Mouse (Mus musculus): ENCODE measurements around the gene Vwa2. TPM values are rescaled to one million over a fixed set of nuclear protein-coding genes. Genes with fewer than 3 reads are reported as not detected.

The Vwa2 gene
- polyA plus RNA-seq (2015; fragmentation: Nextera tagmentation; extraction: Ambion mirVana): 4.3 and 4.8 TPM in 2 replicates

DNA sequence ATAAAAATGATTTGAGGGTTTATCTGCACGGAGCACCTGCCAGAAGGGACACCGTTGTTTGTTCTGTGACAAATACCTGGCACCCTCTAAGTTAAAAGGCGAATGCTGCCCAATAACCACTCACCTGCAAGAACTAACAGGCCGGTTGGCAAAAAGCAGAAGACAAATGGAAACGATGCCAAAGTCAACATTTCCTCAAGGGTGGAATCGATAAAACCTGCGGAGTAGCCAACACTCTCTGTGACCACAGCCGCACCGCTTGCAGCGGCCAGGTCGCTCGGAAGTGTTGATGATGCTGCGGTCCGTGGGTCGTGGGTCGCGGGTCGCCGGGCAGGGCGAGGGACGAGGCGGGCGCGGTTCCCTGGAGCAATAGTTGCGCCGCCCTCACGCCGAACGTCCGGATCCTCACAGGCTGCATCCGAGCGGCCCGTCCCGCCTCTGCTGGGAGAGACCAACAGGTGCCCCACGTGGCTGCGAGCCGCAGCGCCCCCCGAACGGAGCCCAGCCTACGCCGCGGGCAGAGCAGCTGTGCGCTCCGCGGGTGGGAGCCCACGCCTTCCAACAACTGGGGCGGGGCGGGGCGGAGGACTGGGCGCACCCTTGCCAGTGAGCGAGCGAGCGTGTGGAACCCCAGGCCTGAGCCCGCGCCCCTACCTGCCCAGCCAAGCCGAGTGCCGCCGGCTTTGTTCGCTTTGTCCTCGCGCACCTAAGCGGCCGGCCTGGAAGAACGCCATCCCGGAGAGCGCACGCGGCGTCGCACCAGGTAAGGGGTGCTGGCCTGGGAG lies at the start of gene Vwa2:
Gene Vwa2, plus strand, starts transcription at position 434 of the 785 bp plus-strand sequence.
- Histone ChIP-seq H3K36me3 (no peaks in the 10 kb centered on the region), H3K27ac (no peak within 1 kb of the TSS), H3K4me3 (peak within 1 kb of the TSS; percentile 48), H3K27me3 (peaks cover 59% of the 10 kb centered on the region), H3K9me3 (no peaks in the 10 kb centered on the region), H3K4me1 (peaks cover 27% of the 10 kb centered on the region), H3K4me2 (peak within 1 kb of the TSS; percentile 98), H3K9ac (no peak within 1 kb of the TSS; the same call in 1 of the 2 replicates)
- 2% methylated on average over 70 of the region's 71 CpGs for WGBS
- ATAC-seq (ENCODE audit: insufficient number of reproducible peaks, low FRiP score, low TSS enrichment, low read depth): peak; percentile 57; the same call in 1 of the 2 replicates

DNA sequence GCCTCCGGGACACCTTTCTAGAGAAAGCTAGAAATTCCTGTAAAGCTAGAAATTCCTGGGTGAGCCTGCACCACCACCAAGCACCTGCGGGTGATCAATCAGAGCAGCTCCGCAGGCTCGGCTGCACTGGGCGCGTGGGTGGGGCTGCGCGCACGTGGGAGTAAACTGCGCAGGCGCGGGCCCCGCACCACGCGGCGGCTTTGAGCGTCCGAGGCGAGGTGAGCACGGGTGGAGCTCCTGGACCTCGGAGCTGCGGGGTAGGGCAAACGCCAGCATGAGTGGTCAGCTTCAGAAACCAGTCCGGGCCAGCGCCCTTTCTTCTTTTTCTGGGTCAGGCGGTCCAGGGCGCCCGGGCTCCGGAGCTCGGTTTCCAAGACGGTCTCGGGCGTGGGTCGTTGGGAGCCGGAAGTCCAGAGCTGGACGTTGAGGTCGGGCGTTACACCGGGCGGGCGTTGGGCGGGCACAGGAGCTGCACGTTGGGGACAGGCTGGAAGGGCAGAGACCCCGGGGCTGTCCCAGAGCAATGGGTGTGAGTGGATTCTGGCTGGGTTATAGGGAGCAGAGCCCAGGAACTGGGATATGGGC lies 47.9 kb upstream of the Vwa2 start, which contains the start of gene Tdrd1:
Gene Tdrd1, plus strand, starts transcription at position 163 of the 585 bp plus-strand sequence.
- H3K9me3 ChIP-seq: no peaks in the 10 kb centered on the region
- no peak within 1 kb of the TSS for H3K9ac ChIP-seq
- peaks cover 10% of the 10 kb centered on the region for H3K4me1 ChIP-seq
- H3K27me3 ChIP-seq: no peaks in the 10 kb centered on the region
- 54% methylated on average over 44 of the region's 44 CpGs for WGBS
- peak within 1 kb of the TSS; percentile 5; the same call in 1 of the 2 replicates for H3K27ac ChIP-seq
- peak within 1 kb of the TSS; percentile 41 for H3K4me2 ChIP-seq
- ATAC-seq (ENCODE audit: insufficient number of reproducible peaks, low FRiP score, low TSS enrichment, low read depth): no peak
- H3K36me3 ChIP-seq: no peaks in the 10 kb centered on the region
- peak within 1 kb of the TSS; percentile 15; the same call in 1 of the 2 replicates for H3K4me3 ChIP-seq

- no peaks in the 10 kb centered on the region for H3K27me3 ChIP-seq
- no peak overlapping the region for H3K9ac ChIP-seq
- ATAC-seq (ENCODE audit: insufficient number of reproducible peaks, low FRiP score, low TSS enrichment, low read depth): no peak
- H3K4me2 ChIP-seq: no peak overlapping the region
- no peak overlapping the region for H3K27ac ChIP-seq
- H3K4me1 ChIP-seq: peaks cover 4% of the 10 kb centered on the region
- no peak overlapping the region for H3K4me3 ChIP-seq
- no peaks in the 10 kb centered on the region for H3K9me3 ChIP-seq
- no peaks in the 10 kb centered on the region for H3K36me3 ChIP-seq
- 56% methylated on average over 11 of the region's 11 CpGs for WGBS
These were observed 45.7 kb upstream of the Vwa2 start for GRCm38 (mm10) chr19:56828305-56828704.

DNA sequence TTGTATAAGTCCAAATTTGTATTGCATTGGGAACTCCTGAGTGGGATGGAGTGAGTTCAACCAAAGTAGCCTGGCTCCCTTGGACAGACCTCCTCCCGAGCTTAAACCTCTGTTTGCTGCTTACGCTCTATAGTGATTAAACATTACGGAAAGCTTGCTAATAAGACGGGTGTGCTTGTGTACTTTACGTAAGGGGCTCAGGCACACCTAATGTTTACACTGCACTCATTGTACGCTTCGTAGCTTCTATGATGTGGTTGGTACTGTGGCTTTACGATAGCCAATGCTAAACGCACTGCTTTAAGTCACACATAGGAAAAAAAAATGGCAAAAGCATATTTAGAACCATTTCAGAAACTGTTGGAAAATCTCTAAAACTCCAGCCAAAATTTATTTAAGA lies 44.8 kb upstream of the Vwa2 start:
- Histone ChIP-seq H3K9ac (no peak overlapping the region), H3K9me3 (no peaks in the 10 kb centered on the region), H3K27ac (no peak overlapping the region), H3K4me1 (peaks cover 4% of the 10 kb centered on the region), H3K4me2 (no peak overlapping the region), H3K27me3 (no peaks in the 10 kb centered on the region), H3K4me3 (no peak overlapping the region), H3K36me3 (no peaks in the 10 kb centered on the region)
- 70% methylated on average over 9 of the region's 9 CpGs for WGBS
- no peak for ATAC-seq (ENCODE audit: insufficient number of reproducible peaks, low FRiP score, low TSS enrichment, low read depth)

DNA sequence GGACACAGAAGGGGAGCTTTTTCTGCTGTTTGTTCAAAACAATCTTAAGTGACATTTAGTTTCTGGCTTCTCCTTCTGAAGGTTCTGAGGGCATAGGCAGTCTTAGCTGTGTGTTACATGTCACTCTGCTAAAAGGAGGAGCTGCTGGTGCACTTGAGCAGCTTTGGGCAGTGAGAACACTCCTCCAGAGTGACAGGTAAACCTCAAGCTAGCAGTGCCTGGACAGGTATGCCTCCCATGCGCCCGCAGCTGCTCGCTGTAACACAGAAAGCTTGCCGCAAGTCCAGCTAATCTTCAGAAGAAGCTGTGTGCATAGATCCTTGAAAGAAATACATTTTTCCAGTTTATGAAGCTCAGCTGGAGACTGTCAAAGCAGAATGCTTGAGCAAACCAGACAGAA lies 43.9 kb upstream of the Vwa2 start:
- ATAC-seq (ENCODE audit: insufficient number of reproducible peaks, low FRiP score, low TSS enrichment, low read depth): no peak
- 86% methylated on average over 4 of the region's 4 CpGs for WGBS
- no peak overlapping the region for H3K9ac ChIP-seq

GRCm38 (mm10) chr19:56835340-56835739 lies 38.7 kb upstream of the Vwa2 start:
- Histone ChIP-seq H3K9me3 (no peaks in the 10 kb centered on the region), H3K4me1 (peaks cover 11% of the 10 kb centered on the region; the same call in 1 of the 2 replicates), H3K27ac (no peak overlapping the region), H3K4me2 (no peak overlapping the region), H3K4me3 (no peak overlapping the region), H3K36me3 (no peaks in the 10 kb centered on the region), H3K9ac (no peak overlapping the region), H3K27me3 (no peaks in the 10 kb centered on the region)
- ATAC-seq (ENCODE audit: insufficient number of reproducible peaks, low FRiP score, low TSS enrichment, low read depth): no peak
- WGBS: 52% methylated on average over 9 of the region's 9 CpGs

More for the DNA sequence above, 43.9 kb upstream of the Vwa2 start:
- H3K9me3 ChIP-seq: no peaks in the 10 kb centered on the region
- H3K36me3 ChIP-seq: no peaks in the 10 kb centered on the region
- H3K27ac ChIP-seq: no peak overlapping the region
- H3K4me2 ChIP-seq: no peak overlapping the region
- H3K27me3 ChIP-seq: no peaks in the 10 kb centered on the region
- H3K4me1 ChIP-seq: peaks cover 4% of the 10 kb centered on the region
- H3K4me3 ChIP-seq: no peak overlapping the region

GRCm38 (mm10) chr19:56838942-56839706 lies 34.9 kb upstream of the Vwa2 start:
- 0 out of 2 replicates have a peak, but pooled peaks have one; percentile 14 for ATAC-seq (ENCODE audit: insufficient number of reproducible peaks, low FRiP score, low TSS enrichment, low read depth)
- H3K4me1 ChIP-seq: peaks cover 11% of the 10 kb centered on the region; the same call in 1 of the 2 replicates
- WGBS: 44% methylated on average over 17 of the region's 17 CpGs
- no peaks in the 10 kb centered on the region for H3K27me3 ChIP-seq
- no peak overlapping the region for H3K27ac ChIP-seq
- no peak overlapping the region for H3K4me3 ChIP-seq
- no peak overlapping the region for H3K4me2 ChIP-seq
- H3K9ac ChIP-seq: no peak overlapping the region
- no peaks in the 10 kb centered on the region for H3K9me3 ChIP-seq
- H3K36me3 ChIP-seq: no peaks in the 10 kb centered on the region

DNA sequence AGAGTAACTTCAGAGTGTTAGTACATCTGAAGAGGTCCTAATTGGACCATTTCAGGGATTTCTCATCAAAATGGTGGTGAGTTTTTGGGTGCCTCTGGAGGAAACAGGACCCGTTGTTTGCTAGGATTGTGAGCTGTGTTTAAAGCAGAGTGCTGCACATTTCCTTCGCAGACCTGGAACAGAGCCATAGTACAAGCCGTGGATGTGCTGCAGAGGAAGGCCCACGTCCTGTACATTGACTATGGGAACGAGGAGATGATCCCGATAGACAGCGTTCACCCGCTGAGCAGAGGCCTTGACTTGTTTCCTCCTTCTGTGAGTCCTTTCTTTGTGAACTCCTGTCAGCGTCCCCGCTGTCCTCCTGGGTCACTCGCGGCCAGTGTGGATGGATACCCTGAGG lies 31.1 kb upstream of the Vwa2 start:
- Histone ChIP-seq H3K4me3 (no peak overlapping the region), H3K4me1 (peaks cover 11% of the 10 kb centered on the region; the same call in 1 of the 2 replicates), H3K27ac (no peak overlapping the region), H3K4me2 (no peak overlapping the region), H3K27me3 (no peaks in the 10 kb centered on the region), H3K36me3 (peaks cover 5% of the 10 kb centered on the region; the same call in 1 of the 2 replicates), H3K9ac (no peak overlapping the region), H3K9me3 (0 out of 2 replicates have a peak, but pooled peaks cover 8% of the 10 kb centered on the region)
- 79% methylated on average over 12 of the region's 12 CpGs for WGBS
- no peak for ATAC-seq (ENCODE audit: insufficient number of reproducible peaks, low FRiP score, low TSS enrichment, low read depth)

GRCm38 (mm10) chr19:56852590-56852989 lies 21.5 kb upstream of the Vwa2 start:
- ATAC-seq (ENCODE audit: insufficient number of reproducible peaks, low FRiP score, low TSS enrichment, low read depth): no peak
- H3K4me1 ChIP-seq: no peaks in the 10 kb centered on the region
- H3K4me3 ChIP-seq: no peak overlapping the region
- no peaks in the 10 kb centered on the region for H3K27me3 ChIP-seq
- no peaks in the 10 kb centered on the region for H3K9me3 ChIP-seq
- H3K9ac ChIP-seq: no peak overlapping the region
- H3K27ac ChIP-seq: no peak overlapping the region
- no peaks in the 10 kb centered on the region for H3K36me3 ChIP-seq
- H3K4me2 ChIP-seq: no peak overlapping the region

GRCm38 (mm10) chr19:56856455-56856854 lies 17.6 kb upstream of the Vwa2 start:
- ATAC-seq (ENCODE audit: insufficient number of reproducible peaks, low FRiP score, low TSS enrichment, low read depth): no peak
- no peaks in the 10 kb centered on the region for H3K9me3 ChIP-seq
- no peak overlapping the region for H3K4me3 ChIP-seq
- 42% methylated on average over 5 of the region's 5 CpGs for WGBS
- no peaks in the 10 kb centered on the region for H3K4me1 ChIP-seq
- H3K27ac ChIP-seq: no peak overlapping the region
- no peak overlapping the region for H3K4me2 ChIP-seq
- no peaks in the 10 kb centered on the region for H3K27me3 ChIP-seq
- no peaks in the 10 kb centered on the region for H3K36me3 ChIP-seq
- H3K9ac ChIP-seq: no peak overlapping the region

GRCm38 (mm10) chr19:56867701-56868100 lies 6.3 kb upstream of the Vwa2 start:
- ATAC-seq (ENCODE audit: insufficient number of reproducible peaks, low FRiP score, low TSS enrichment, low read depth): no peak
- Histone ChIP-seq H3K9me3 (no peaks in the 10 kb centered on the region), H3K4me3 (no peak overlapping the region), H3K9ac (no peak overlapping the region), H3K36me3 (no peaks in the 10 kb centered on the region), H3K4me1 (no peaks in the 10 kb centered on the region), H3K4me2 (no peak overlapping the region), H3K27ac (no peak overlapping the region), H3K27me3 (peaks cover 11% of the 10 kb centered on the region; the same call in 1 of the 2 replicates)
- WGBS: 53% methylated on average over 4 of the region's 4 CpGs

Data from limb, embryonic 15.5 days (tissue).